Mouse (Mus musculus): Measurements from ENCODE around the gene Hddc3.
"Not testable (repeated sequence)": the region's sequence is repeated elsewhere in the genome, so short reads cannot be mapped to it uniquely, and the experiment has no call there.

- not testable (repeated sequence) for TF ChIP-seq POLR2A (IDR thresholded peaks at IDR 0.05; ENCODE audit: borderline replicate concordance, extremely low read depth, low read depth, low read length); CTCF (IDR thresholded peaks at IDR 0.05; ENCODE audit: insufficient read depth, low read length)
Measured at GRCm38 (mm10) chr7:80396427-80396826, 53.5 kb downstream of the Hddc3 start.
